Mouse (Mus musculus) ZHBTc4 (cell line): ENCODE measurements around the gene Hcrtr1.

Experiments used
- DNase-seq: peaks from one replicate; pipeline ENCODE4 v3.0.0-alpha.2; 2011; ENCODE audit warnings: low read depth, low spot score

Gene Hcrtr1

DNA sequence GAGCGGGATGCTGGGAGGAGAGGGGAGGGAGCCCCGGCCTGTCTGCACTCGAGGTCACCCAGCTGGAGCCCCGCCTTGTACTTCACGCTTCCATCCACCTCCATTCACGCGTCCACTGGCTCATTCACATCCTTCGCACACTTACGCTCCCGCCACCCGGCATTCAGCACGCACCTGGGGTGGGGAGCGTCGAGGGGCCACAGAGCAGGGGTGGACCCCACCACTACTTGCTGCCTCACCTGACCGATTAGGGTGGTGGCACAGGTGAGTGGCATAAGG, at the start of gene Hcrtr1:
Gene Hcrtr1 (minus strand): TSS at position 146 of the 279 bp plus-strand sequence.
- DNase-seq, result no peak

DNA sequence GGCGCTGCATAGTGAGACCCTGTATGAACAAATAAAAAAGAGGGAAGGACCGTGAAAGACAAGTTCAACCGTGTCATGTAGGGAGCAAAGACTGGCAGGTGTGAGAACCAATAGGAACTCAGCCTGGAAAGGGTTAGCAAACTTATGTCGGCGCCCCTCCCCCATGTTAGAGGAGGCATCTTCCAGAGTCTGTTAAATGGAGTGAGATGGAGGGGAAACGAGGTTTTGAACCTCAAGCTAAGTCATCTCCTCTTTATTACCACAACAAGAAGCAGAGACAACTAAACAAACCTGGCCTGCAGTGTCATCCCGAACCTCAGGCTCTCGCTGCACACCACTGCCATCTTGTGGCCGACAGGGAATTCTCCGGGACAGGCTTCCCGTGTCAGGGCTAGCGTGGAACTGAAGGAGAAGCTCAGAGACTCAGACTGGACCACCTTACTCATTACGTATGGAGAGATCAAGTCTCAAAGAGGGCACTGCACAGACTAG, 49.7 kb upstream of the Hcrtr1 start:
- peak; percentile 91 for DNase-seq

DNA sequence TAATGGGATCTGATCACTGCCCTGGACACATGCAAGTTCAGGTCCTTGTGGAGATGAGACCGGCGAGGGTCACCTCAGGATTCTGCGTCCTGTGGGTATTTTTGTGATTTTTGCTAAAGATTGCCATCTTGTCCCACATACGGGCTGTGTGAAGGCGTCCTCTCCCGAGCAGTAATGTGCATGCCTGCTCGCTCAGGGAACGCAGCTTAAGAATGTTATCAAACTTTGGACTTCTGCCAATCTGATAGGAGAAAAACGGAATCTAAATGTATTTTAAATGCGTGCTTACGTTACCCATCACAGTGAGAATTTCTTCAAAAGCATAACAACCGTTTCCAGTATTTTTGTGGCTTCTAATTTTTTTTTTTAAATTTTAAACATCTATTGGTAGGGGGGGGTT, 47.7 kb upstream of the Hcrtr1 start:
- DNase-seq, result no peak

DNA sequence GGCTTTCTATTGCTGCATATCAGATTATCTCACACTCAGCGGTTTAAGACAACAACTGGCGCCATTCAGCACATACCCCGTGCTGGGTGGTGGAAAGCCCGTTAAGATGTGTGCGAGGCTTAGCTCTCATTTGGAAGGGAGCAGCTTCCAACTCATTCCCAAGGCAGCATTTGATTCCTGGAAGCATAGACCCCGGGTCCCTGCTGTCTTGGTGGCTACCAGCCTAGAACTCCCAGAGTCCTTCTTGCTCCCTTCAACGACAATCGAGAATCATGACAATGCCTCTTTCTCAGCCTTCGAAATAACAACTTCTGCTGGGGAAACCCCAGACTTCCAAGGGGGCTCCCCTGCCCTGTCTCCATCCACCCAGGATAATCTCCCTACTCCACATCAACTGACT, 47.3 kb upstream of the Hcrtr1 start:
- no peak for DNase-seq

DNA sequence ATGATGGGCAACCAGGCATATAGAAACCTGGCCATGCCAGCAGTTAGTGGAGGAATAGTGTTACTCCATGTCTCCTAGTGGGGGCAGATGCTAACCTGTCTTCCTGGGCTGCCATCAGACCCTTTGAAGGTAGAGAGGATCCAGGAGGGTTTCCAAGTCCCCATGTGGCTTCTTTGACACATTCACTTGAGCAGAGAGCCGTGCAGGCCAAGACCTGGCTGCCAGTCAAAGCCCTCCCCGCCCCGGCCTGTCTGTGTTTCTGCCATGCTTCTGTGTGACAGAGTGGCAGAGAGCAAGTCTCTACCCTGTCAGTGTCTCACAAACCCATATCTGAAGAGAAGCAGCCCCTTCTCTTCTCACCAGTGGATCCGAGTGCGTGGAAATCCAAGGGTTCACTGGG, 44.7 kb upstream of the Hcrtr1 start:
- DNase-seq, result no peak

DNA sequence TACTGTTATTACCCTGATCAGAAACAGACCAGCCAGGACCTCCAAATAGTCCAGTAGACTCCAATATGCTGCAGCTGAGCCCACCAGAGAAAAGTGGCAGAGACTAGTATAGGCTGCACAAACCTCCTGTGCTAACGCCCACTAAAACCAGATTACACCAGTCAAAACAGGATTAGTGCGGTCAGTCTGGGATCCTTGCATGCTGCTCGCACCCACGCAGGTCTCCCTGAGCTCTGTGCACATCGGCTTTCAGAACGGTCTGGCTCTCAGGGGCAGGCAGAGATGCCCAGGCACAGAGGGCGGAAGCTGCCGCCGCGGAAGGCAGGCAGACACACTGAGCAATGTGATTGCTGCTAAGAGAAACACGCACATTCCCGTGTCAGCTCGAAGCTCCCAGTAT, 43.9 kb upstream of the Hcrtr1 start:
- DNase-seq, result peak; percentile 75

DNA sequence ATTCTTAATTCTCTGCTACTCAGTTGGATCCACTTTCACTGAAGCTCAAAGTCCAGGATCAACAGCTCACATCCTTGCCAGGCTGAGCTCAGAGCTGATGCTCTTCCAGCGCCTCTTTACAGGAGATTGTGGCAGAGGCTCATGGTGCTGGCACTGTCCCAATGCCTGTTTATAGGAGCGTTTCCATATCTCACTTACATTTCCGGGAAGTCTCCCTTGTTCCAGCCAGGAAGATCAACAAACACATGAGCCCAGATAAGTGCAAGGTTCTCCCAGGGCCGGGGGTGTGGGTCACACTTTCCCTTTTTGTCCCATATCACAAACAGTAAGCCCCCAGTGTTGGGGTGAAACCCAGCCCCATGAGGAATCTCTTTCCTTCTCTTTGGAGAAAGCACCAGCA, 42.7 kb upstream of the Hcrtr1 start:
- no peak for DNase-seq

DNA sequence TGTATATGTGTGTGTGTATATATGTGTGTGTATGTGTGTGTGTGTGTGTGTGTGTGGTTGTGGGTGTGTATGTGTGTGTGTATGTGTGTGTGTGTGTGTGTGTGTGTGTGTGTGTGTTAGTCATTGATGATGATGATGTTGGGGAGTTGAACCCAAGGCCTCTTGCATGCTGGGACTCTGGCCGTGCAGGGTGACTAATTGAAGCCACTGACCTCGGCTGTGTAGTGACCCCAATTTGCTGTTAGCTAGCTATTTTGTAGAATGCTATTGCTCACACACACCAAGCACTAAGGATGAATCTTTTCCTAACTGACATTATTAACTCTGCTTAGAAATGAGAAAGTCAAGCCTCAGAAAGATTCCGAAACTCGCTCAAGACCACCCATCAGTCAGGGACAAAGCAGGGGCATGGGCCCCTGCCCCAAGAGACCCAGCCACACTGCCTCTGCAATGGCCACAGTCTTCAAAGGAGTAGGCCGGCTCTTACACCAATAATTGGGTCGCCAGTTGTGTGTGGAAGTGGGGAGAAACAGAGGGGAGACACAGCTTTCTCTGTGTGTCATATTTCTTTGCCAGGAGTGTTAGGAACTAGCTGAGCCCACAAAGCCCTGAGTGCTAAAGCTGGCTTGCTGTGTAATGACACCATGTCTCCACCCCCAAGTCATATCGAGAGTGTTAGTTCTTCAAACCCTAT, 41.9 kb upstream of the Hcrtr1 start:
- DNase-seq, result no peak

DNA sequence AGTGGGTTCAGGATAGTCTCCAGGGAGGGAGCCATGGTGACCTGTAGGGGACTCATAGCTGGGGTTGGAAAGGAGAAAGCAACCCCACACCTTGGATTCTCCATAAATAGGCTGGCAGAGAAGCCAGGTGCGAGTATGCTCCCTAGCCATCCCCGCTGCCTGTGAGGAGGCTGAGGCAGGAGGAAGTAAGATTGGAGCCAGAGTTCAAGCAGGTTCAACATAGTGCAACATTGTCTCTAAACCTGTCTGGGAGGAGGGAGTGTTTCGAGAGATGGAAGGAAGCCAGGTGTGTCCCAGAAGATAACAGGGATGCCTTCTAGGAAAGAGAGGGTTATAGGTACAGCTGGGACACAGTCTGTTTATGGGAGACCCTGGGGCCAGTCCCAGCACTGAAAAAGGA, 40.7 kb upstream of the Hcrtr1 start:
- DNase-seq, result no peak

DNA sequence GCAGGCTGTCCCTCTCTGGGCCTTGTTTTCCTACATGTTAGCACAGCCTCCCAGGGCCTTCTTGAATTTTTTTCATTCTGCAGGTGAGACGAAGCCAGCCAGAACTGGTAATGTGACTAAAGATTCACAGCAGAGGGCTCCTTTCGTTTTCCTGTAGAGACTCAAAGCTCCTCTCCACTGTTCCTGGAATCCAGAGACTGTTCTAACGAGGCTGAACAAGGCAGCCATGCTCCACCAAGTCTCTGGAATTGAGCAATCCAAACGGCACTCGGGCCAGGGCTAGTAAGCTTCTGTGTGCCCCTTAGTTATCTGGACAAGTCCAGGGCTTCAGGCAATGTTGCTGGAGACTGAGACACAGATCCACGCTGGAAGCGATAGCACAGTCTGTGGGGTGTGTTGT, 38.4 kb upstream of the Hcrtr1 start:
- no peak for DNase-seq

DNA sequence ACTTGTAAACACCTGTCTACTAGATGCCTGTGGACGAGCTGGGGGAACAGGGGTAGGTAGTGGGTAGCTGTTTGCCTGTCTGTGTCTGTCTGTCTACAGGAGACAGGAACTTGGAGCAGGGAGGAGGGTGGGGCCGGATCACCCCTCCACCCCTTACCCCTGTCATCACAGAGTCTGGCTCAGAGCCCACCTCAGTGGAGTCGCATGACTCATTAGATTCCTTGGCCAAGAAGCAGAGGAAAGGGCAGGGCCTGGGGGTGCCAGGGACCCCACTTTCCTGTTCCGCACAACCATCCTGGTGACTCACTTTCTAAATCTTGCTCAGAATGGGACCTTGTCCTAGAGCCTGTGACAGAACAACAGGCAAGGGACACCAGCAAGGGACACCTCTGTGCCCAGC, 37.9 kb upstream of the Hcrtr1 start:
- DNase-seq, result no peak

DNA sequence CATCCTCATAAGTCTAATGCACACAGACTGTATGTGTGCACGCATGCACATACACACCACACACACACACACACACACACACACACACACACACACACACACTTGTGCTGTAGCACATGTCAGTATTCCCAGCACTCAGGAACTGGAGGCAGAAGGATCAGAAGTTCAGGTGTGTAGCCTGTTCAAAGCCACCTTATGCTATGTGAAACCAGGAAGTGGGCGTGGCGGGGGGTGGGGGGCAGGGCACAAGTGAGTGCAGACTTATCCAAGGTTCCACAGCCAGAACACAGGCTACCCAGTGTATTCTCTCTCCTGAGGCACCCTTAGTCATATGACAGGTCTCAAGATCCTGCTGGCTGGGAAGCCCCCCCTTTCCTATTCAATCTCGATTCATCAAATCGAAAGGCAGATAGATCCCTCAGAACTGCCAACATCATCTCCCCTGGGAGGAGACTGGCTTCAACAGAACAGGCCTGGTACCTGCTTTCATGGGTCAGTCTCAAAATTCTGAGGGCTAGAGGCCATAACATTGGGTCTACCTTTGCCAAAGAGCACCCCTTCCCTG, 37.1 kb upstream of the Hcrtr1 start:
- DNase-seq, result peak; percentile 53

DNA sequence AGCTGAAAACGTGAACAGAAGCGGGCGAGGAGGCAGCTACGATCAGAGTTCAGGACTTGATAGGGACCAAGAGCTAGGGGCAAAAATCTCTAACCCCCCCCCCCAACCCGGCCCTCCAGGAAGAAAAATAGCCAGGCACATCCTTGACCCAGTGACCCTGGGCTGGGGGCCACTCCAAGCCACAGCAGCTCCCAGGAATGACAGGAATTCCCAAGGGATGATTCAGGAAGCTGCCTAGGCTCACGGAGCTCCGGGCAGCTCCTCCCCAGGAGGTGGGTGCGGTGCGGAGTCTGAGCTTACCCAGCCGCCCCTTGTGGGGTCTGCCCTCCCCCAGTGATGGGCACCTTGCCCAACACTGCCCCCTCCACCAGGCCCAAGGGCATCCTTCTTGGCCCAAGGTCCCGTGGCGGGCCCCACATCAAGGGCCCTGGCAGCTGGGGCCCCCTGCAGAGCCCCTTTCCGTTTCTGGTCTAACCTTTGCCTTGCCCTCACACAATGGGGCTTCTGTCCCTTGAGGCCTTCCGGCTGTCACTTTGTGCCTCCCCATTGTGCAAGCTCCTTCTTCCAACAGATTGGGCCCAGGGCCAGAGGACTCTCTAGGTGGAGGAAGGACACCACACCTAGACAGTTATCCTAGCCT, 36.0 kb upstream of the Hcrtr1 start, which contains the start of gene Tinagl1:
Gene Tinagl1 (minus strand): TSS at position 51 of the 640 bp plus-strand sequence.
- peak; percentile 83 for DNase-seq

DNA sequence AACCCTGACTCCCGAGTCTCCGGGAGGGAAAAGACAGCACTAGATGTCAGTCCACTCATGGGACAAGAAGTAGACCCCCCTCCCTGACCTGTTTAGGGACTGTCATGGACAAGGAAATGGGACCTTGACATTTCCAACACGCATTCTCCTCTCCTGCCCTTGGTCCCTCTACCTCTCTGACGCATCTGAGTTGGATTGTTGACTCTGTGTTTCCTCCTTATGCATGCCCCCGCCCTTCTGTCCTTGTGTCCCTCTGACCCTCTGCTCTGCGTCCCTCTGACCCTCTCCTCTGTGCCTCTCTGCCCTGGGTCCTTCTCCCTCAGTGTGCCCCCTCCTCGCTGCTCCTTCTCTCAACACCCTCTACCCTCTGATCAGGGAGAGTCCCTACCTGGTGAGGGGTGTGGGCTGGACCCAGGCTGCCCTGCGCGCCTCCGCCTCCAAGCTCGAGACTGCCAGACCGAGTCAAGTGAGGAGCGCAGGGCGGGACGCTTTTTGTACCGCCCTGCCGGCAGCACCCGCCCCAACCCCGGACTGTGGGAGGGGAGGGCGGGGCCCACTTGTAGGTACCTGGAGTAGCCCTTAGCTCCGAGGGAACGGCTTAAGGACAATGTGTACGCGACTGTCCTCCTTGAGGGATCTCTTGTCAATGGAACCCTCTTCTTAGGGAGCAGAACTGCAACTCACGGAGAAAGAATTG, 35.3 kb upstream of the Hcrtr1 start:
- DNase-seq, result peak; percentile 92

DNA sequence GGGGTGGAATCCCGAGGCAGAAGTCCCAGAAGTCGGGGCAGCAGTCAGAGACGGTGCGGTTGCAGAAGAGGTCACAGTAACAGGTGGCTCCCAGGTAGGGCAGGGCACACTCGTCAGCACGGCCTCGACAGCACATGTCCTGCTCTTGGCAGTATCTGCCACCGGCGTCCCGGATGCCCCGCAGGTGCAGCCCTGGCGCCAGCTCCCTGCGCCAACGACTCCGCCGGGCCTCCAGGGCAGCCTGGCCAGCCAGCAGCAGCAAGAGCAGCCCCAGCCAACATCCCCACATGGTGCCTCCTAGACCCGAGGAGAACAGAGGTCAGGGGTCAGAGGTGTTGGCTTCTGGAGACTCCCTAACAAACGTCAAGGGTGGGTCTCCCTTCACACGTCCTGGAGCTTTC, 34.8 kb upstream of the Hcrtr1 start:
- no peak for DNase-seq

DNA sequence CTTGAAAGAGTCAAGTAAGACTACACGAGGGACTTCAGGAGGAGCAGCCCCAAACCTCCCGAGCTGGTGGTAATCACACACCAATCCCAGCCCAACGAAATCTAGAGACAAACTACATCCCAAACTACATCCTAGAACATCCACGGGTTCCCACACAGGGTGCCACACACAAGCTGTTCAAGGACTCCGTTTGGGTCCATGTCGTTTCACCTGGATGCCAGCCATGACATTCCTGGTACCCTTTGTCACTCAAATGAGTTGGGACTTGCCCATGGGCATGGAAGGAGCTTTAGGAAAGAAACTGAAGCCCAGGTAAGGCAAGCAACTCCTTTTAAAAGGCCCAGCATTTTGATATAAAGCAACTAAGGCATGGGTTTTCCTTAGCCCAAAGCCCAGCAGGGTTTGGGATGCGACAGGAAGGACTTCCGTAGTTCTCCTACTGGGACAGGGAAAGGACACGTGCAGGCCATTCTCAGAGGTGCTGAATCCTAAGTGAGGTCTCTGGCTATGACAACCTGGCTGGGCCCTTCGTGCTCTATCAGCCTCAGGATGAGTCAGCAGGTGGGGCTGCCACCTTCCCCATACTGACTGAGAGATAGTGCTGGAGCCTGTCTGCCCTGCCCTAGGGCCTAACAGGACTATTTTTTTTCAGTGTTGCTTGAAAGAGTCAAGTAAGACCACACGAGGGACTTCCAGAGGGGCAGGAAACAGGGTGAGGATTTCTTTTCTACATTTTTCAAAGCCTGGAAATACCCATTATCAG, 34.1 kb upstream of the Hcrtr1 start:
- DNase-seq, result no peak

DNA sequence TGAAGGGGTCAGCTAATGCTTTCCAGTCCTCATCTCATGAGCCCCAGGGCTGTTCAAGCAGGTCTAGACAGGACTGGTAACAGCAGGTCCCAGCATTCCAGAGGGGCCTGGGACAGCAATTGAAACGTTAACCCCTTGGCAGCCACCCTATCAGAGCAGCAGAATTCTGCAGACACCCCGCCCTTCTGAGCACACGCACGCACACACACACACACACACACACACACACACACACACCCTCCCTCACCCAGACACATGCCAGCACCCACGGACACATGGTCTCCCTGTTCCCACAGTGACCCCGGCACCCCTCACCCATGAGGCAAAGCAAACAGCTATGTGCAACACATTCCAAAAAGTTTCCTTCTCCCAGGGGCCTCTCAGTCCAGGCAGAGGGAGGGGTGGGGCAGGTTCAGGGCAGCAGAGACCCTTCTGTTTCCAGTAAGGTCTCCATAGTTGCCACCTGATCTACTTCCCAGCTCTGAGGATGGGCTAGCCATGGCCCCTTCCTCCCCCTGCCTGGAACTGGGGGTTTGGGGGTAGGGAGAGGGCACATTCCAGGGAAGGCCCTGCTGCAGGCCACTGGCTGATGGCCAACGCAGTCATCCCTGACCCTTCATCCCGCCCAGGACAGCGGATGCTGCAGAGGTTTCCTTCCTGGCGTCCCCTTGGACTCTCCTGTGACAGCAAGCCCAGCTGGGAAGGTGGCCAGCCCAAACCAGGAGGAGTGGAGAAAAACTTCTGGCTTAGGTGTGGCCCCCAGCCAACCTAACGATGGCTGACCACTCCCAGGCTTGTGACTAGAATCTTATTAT, 33.0 kb upstream of the Hcrtr1 start:
- DNase-seq, result peak; percentile 43

DNA sequence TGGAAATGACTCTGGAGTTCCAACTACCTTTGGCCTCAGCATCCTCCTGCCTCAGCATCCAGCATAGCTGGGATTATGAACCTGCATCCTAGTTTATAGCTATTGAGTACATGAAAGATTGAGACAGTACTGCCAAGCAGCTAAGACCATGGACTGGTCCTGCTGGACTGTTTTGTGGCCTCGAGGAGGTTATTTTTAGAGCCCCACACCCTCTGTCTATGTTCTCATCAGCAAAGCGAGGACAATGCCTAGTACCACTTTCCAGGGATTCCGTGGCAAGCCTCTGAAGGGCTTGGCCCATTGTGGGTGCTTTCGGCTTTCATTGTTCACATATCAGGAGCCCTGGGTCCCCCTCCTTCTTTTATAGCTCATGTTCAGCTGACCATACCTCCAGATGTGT, 31.2 kb upstream of the Hcrtr1 start:
- DNase-seq, result no peak

DNA sequence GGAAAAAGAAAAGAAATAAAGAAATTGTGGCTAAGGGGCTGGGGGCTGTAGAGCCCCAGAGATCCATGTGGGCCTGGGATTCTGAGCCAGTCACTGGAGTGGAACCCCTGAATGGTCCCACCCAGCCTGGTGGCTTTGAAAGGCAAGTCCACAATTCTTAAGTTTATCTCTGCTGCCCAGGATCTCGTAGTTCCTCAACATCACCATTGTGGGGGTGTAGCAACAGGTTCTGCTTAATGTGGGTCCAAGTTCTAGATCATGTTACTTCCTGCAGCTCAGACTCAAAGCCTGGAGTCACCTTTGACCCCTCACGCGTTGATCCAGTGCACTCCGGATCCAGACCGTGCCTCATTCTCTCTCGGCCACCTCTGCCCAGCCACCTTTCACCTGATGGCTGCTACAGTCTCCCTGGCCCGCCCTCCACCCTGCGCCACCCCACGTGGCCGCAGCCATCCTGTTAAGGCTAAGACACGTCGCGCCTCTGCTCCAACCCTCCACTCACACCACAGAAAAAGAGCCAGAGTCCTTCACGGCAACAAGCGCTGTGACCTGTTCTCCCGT, 30.3 kb upstream of the Hcrtr1 start:
- DNase-seq, result no peak

DNA sequence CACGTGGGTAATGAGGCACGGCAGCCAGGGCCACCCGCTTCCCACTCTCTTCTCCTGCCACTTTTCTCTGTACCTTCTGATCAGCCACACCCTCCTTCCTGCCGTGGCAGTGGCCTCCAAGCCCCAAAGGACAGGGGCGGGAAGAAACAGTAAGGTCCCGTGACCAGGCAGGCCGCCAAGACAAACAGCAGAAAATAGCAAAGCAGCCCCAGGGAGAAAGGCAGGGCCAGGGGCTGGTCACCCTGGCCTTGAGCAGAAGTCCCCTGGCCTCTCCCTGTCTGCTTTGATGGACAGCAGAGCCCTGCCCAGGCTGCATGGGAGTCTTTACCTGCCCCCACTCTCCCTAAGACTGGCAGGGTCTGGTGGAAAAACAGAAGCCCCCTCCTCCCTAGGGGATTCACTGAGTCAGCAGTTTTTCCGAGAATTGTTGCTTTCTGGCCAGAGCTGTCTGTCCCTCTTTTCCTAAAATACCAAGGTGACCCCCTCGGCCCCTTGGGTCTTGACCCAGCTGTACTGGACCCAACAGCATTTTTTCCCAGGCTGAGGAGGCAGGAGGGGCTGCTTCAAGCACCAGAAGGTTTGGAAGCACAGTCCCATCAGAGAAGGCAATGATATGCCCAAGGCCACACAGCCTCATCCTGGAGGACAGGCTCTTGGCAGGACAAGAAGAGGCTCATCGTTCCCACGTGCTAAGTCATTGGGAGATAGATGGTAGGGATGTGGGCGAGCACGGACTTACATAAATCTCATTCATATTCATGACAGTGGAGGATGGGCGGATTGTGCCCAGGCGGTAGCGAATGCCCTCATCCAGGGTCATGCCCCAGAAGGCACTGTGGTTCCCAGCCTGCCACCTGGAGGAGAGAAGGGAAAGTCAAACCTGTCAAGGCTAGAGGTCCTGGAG, 29.4 kb upstream of the Hcrtr1 start:
- DNase-seq, result no peak
